Mouse (Mus musculus) stomach, postnatal 0 days (tissue): Measurements from ENCODE around the gene Kcnn4. TPM values are rescaled to one million over a fixed set of nuclear protein-coding genes. Genes with fewer than 3 reads are reported as not detected.

Experiments used
- ATAC-seq: fragments of 200-750 bp; cut with Nextera tagmentation; 2 replicates; pipeline ENCODE4 v1.8.0; 2017; ENCODE audit not compliant: low FRiP score, low TSS enrichment
- DNase-seq: peaks from one replicate; pipeline ENCODE4 v3.0.0-alpha.2; 2016; ENCODE audit warnings: low spot score
- H3K27ac ChIP-seq: fragments of 300-500 bp; sonication (generic); replicated peaks from 2 replicates; pipeline ENCODE4 v1.5.1; 2014; ENCODE audit warnings: mild to moderate bottlenecking, control low read depth
- H3K27me3 ChIP-seq: fragments of 300-500 bp; sonication (generic); 2 replicates; pipeline ENCODE4 v1.6.1; 2014; ENCODE audit warnings: low read length; ENCODE audit not compliant: control insufficient read depth, insufficient read depth
- H3K36me3 ChIP-seq: fragments of 300-500 bp; sonication (generic); 2 replicates; pipeline ENCODE4 v1.6.1; 2014; ENCODE audit warnings: low read length, mixed read lengths; ENCODE audit not compliant: control insufficient read depth, insufficient read depth
- H3K4me1 ChIP-seq: fragments of 300-500 bp; sonication (generic); replicated peaks from 2 replicates; pipeline ENCODE4 v1.6.1; 2014; ENCODE audit warnings: antibody characterized with exemption; ENCODE audit not compliant: control insufficient read depth, insufficient read depth
- H3K4me2 ChIP-seq: fragments of 300-500 bp; sonication (generic); replicated peaks from 2 replicates; pipeline ENCODE4 v1.6.1; 2014; ENCODE audit warnings: low read depth, mild to moderate bottlenecking, control low read depth, moderate library complexity
- H3K4me3 ChIP-seq: fragments of 300-500 bp; sonication (generic); 2 replicates; pipeline ENCODE4 v1.5.1; 2014; ENCODE audit warnings: low read depth, low read length, control low read depth
- H3K9ac ChIP-seq: fragments of 300-500 bp; sonication (generic); 2 replicates; pipeline ENCODE4 v1.6.1; 2014; ENCODE audit warnings: mild to moderate bottlenecking, low read length, control low read depth, mixed read lengths
- H3K9me3 ChIP-seq: fragments of 300-500 bp; sonication (generic); 2 replicates; pipeline ENCODE4 v1.6.1; 2016; ENCODE audit warnings: low read length; ENCODE audit not compliant: control insufficient read depth
- CTCF ChIP-seq: IDR thresholded peaks from 2 replicates; pipeline ENCODE4 v1.5.1; 2016; ENCODE audit warnings: antibody characterized with exemption, low read depth, mild to moderate bottlenecking, moderate library complexity
- EP300 ChIP-seq: optimal IDR thresholded peaks from 2 replicates; pipeline ENCODE3; 2016; ENCODE audit warnings: antibody characterized with exemption
- WGBS: fragments of 180-500 bp; shearing (Covaris S2); extraction: QIAGEN DNeasy Blood & Tissue Kit; methylation state at CpG from one replicate; pipeline ENCODE4 v1.1.7; 2014; 5-methylcytosine and 5-hydroxymethylcytosine counted together
- polyA plus RNA-seq: library from polyadenylated mRNA; unstranded; fragments of >200 nt; fragmentation: Nextera tagmentation; extraction: Ambion mirVana; gene quantifications from 2 replicates; pipeline ENCODE4 v1.2.1, GENCODE M21; 2015

Kcnn4 gene
- polyA plus RNA-seq, 1 experiment from 2014 or later = 15.5 TPM

DNA sequence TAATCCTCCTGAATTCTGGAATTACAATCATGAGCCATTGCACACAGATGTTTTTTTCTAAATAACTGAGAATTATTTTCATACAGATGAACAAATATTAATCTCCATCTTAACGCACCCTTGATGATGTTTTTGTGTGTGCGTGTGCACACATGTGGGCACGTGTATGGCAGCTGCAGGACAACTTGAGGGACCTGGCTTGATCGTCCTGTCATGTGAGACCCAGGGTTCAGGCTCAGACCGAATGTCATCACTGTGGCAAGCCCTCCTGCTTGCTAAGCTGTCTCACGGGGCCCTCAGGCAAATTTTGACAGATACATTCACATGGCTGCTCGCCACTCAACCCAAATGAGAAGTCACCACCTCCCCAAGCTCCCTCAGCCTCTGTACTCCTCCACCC, 20.4 kb downstream of the Kcnn4 start:
- TF ChIP-seq EP300 (no peak), CTCF (no peak)
- DNase-seq = no peak
- H3K9ac ChIP-seq = no peak overlapping the region
- H3K4me1 ChIP-seq = no peaks in the 10 kb centered on the region
- 32% methylated on average over 7 of the region's 7 CpGs for WGBS
- H3K4me3 ChIP-seq = no peak overlapping the region
- no peak overlapping the region; the same call in 1 of the 2 replicates for H3K4me2 ChIP-seq
- H3K27me3 ChIP-seq = no peaks in the 10 kb centered on the region
- peak overlapping the region; percentile 70; the same call in 1 of the 2 replicates for H3K27ac ChIP-seq
- ATAC-seq = no peak
- H3K9me3 ChIP-seq = no peaks in the 10 kb centered on the region
- H3K36me3 ChIP-seq = no peaks in the 10 kb centered on the region

DNA sequence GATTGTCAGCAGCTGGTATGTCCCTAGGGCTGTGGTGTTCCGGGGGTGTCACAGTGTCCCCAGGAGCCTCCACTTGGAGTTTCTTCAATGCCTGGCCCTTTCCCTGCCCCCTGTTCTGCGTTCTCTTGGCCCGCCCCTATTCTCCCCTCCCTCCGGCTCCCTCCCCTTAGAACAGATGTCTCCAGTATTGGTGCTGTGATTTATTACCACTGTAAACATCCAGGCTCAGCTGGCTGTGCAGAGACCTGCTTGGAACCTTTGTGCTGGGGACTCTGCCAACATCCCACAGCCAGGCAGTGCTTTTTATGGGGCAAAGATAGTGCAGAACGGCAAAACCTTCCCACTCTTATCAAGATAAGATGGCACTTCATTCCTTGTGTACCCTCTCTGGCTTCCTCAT, 21.0 kb downstream of the Kcnn4 start:
- H3K27me3 ChIP-seq = no peaks in the 10 kb centered on the region
- no peaks in the 10 kb centered on the region for H3K36me3 ChIP-seq
- H3K4me1 ChIP-seq = no peaks in the 10 kb centered on the region
- no peaks in the 10 kb centered on the region for H3K9me3 ChIP-seq
- H3K9ac ChIP-seq = no peak overlapping the region
- H3K4me3 ChIP-seq = no peak overlapping the region
- 5% methylated on average over 5 of the region's 5 CpGs for WGBS
- TF ChIP-seq EP300 = no peak
- no peak for TF ChIP-seq CTCF
- ATAC-seq = peak; percentile 72
- H3K27ac ChIP-seq = peak overlapping the region; percentile 65; the same call in 1 of the 2 replicates
- DNase-seq = peak; percentile 39
- H3K4me2 ChIP-seq = peak overlapping the region; percentile 34

DNA sequence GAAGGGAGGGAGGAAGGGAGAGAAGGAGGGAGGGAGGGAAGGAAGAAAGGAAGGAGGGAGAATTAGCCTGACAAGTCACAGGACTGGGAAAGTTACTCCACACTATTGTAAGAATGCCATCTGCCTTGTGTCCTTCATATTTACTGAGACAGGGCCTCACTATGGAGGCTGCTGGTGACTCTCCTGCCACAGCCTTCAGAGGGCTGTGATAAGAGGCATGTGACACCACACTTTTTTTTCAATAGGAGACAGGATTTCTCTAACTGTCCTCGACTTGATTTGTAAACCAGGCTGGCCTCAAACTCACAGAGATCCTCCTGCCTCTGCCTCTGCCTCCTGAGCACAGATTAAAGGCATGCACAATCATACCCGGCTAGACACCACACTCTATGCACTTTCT, 21.6 kb downstream of the Kcnn4 start:
- H3K4me1 ChIP-seq = no peaks in the 10 kb centered on the region
- no peaks in the 10 kb centered on the region for H3K27me3 ChIP-seq
- DNase-seq (no peak), ATAC-seq (no peak)
- H3K4me3 ChIP-seq = no peak overlapping the region
- peak overlapping the region; percentile 9; the same call in 1 of the 2 replicates for H3K27ac ChIP-seq
- H3K36me3 ChIP-seq = no peaks in the 10 kb centered on the region
- H3K9ac ChIP-seq = no peak overlapping the region
- no peak for TF ChIP-seq EP300
- TF ChIP-seq CTCF = no peak
- 57% methylated on average over 2 of the region's 2 CpGs for WGBS
- no peak overlapping the region for H3K4me2 ChIP-seq
- no peaks in the 10 kb centered on the region for H3K9me3 ChIP-seq

DNA sequence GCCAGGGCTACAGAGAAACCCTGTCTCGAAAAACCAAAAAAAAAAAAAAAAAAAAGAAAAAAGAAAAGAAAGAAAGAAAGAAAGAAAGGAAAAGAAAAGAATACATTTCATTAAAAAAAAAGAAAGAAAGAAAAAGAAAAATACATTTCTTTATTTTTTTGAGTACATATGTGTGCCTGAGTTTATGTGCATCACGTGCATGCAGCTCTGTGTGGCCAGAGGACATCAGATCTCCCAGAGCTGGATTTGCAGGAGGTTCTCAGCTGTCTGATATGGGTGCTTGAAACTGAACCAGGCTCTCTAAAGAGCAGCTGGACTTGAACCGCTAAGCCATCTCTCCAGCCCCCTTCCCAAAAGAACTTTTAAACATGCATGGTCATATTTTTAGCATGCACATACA, 24.0 kb downstream of the Kcnn4 start:
- WGBS = 73% methylated on average over 2 of the region's 3 CpGs
- DNase-seq (no peak), ATAC-seq (no peak)
- Histone ChIP-seq H3K4me2 (no peak overlapping the region), H3K4me1 (0 out of 2 replicates have a peak, but pooled peaks cover 2% of the 10 kb centered on the region), H3K27ac (no peak overlapping the region), H3K27me3 (no peaks in the 10 kb centered on the region), H3K4me3 (no peak overlapping the region), H3K36me3 (no peaks in the 10 kb centered on the region), H3K9ac (no peak overlapping the region), H3K9me3 (no peaks in the 10 kb centered on the region)
- TF ChIP-seq CTCF (no peak), EP300 (no peak)

DNA sequence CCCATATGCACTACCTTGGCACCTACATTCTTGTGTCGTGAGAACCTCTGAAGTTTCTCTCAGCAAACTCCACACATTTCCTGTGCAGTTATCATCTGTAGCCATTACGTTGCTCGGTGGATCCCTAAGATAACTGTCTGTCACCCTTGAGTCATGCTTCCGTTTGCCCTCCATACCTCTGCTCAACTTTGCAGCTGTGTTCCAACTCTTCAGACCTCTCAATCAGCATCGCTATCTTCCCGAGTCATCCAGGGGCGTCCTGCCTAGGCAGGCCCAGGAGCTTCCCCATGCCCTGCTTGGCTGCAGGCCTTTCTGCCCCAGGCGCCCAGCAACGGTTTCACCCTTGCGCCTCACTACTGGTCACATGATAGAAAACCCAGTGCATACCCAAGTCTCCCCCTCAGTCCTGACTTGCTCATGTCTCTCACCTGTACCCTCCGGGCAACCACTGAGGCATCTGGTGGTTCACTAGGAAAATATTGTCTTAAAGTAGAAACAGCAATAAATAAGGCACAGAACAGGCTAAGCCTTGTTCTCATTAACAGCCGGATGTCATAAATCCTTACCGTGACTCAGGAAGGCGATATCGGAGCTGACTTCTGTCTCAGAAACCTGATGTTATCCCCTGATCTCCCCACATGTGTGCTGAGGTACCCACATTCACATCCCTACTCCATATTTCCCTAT, 24.6 kb downstream of the Kcnn4 start:
- 0 out of 2 replicates have a peak, but pooled peaks cover 2% of the 10 kb centered on the region for H3K4me1 ChIP-seq
- no peak overlapping the region for H3K27ac ChIP-seq
- no peak overlapping the region for H3K9ac ChIP-seq
- no peaks in the 10 kb centered on the region for H3K9me3 ChIP-seq
- no peaks in the 10 kb centered on the region for H3K27me3 ChIP-seq
- no peak for TF ChIP-seq CTCF
- TF ChIP-seq EP300 = peak; percentile 40
- no peak overlapping the region for H3K4me2 ChIP-seq
- no peak for DNase-seq
- WGBS = 58% methylated on average over 15 of the region's 15 CpGs
- ATAC-seq = no peak
- H3K4me3 ChIP-seq = no peak overlapping the region
- H3K36me3 ChIP-seq = no peaks in the 10 kb centered on the region

DNA sequence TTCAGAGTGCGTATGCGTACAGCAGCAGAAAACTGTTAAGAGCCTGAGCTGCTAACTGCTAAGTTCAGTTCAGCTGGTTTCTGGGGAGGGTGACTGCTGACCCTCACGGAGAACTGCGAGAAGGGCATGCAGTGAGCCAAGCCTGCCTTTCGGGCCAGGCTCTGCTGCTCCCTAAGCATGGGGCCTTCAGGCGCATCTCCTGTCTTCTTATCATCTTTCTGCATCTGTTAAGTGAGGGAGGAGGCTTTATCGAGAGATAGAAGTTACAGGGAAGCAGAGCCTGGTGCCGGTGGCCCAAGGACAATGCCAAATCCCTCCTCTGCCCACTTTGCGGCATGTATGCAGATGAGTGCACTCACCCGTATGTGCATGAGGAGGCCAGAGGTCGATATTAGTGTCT, 26.8 kb downstream of the Kcnn4 start:
- no peak overlapping the region for H3K9ac ChIP-seq
- H3K36me3 ChIP-seq = no peaks in the 10 kb centered on the region
- H3K27ac ChIP-seq = no peak overlapping the region
- H3K27me3 ChIP-seq = no peaks in the 10 kb centered on the region
- H3K9me3 ChIP-seq = no peaks in the 10 kb centered on the region
- 0 out of 2 replicates have a peak, but pooled peaks cover 2% of the 10 kb centered on the region for H3K4me1 ChIP-seq
- ATAC-seq (no peak), DNase-seq (no peak)
- H3K4me2 ChIP-seq = no peak overlapping the region
- 54% methylated on average over 11 of the region's 11 CpGs for WGBS
- no peak for TF ChIP-seq EP300
- TF ChIP-seq CTCF = no peak
- no peak overlapping the region for H3K4me3 ChIP-seq
